Mouse (Mus musculus): ENCODE results near the gene Svbp.

Svbp gene

DNA sequence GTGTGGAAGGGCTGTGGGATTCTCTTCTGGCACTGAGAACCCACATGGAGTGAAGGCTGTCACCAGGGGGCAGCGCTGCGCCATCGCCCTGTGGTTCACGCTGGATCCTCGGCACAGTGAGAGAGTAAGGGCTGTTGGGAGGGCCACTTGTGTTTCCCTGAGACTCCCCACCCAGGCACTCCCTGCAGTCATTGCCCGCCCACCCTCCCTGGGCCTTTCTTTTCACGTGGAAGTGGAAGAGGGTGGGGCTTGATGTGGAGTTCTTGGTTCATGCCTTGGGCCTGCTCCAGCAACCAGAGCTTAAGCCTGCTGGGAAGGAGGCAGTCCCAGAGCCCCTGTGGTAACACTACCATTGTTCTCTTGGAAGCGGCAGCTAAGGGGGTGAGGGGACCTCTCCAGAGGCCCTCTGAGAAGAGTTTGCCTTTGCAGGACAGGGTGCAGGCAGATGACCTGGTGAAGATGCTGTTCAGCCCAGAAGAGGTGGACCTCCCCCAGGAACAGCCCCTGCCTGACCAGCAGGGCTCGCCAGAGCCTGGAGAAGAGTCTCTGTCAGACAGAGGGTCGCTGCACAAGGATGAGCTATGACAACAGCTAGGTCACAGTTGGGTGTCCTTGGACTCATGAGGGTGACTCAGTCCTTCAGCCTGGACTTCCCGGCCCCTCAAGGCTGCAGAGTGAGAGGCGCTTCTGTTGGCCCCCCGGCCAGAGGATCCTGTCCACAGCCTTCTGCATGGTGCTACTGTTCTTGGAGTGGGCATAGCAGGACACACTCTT lies 52.5 kb downstream of the Svbp start:
- DNase-seq, result peak; percentile 80 to 94

DNA sequence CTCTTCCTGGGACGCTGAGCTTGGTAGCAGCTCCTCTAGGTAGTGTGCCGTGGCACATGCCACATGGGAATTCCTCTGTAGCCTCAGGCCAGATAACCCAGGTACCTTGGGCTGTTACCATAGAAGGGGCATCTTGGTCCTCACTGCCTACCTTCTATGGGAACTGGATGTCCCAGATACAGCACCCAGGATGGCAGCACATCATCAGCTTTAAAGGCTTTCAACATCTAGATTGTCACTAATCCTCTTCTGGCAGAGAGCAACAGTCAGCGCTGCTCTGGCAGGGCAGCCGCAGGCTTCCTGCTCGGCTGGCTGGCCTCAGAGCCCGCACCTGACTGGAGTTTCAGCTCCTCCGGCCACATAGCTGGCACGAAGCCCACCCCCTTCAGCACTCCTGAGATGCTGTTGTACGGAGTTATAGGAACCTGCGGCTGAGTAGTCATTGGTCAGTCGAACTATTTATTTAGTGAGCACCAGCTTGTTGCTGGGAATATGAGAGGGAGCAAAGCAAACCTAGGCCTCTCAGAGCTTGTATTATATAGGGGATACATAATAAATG lies 53.4 kb downstream of the Svbp start:
- peak in 1 of 2 experiments; percentile 60 for DNase-seq

Data from kidney, postnatal 36 days (tissue).